Mouse (Mus musculus) midbrain, embryonic 15.5 days (tissue): ENCODE results near the gene Milr1. TPM values are rescaled to one million over a fixed set of nuclear protein-coding genes. Genes with fewer than 3 reads are reported as not detected.
"Not testable (repeated sequence)": the region's sequence is repeated elsewhere in the genome, so short reads cannot be mapped to it uniquely, and the experiment has no call there.

ENCODE experiments used
- ATAC-seq: fragments of 200-750 bp; cut with Nextera tagmentation; replicated peaks from 2 replicates; pipeline ENCODE4 v1.8.0; 2017; ENCODE audit warnings: moderate TSS enrichment
- H3K27ac ChIP-seq: fragments of 300-500 bp; sonication (generic); 2 replicates; pipeline ENCODE4 v1.5.1; 2015; ENCODE audit warnings: mild to moderate bottlenecking, inconsistent platforms
- H3K27me3 ChIP-seq: fragments of 300-500 bp; sonication (generic); replicated peaks from 2 replicates; pipeline ENCODE4 v1.6.1; 2015; ENCODE audit warnings: inconsistent platforms
- H3K36me3 ChIP-seq: fragments of 300-500 bp; sonication (generic); replicated peaks from 2 replicates; pipeline ENCODE4 v1.6.1; 2015; ENCODE audit warnings: inconsistent platforms
- H3K4me1 ChIP-seq: fragments of 300-500 bp; sonication (generic); 2 replicates; pipeline ENCODE4 v1.6.1; 2015; ENCODE audit warnings: inconsistent platforms
- H3K4me2 ChIP-seq: fragments of 300-500 bp; sonication (generic); 2 replicates; pipeline ENCODE4 v1.6.1; 2015; ENCODE audit warnings: inconsistent platforms, mild to moderate bottlenecking, moderate library complexity
- H3K4me3 ChIP-seq: fragments of 300-500 bp; sonication (generic); 2 replicates; pipeline ENCODE4 v1.5.1; 2015; ENCODE audit warnings: mild to moderate bottlenecking, inconsistent platforms
- H3K9ac ChIP-seq: fragments of 300-500 bp; sonication (generic); 2 replicates; pipeline ENCODE4 v1.6.1; 2015; ENCODE audit warnings: mild to moderate bottlenecking, inconsistent platforms
- H3K9me3 ChIP-seq: fragments of 300-500 bp; sonication (generic); 2 replicates; pipeline ENCODE4 v1.6.1; 2016; ENCODE audit warnings: inconsistent platforms
- WGBS: fragments of 180-500 bp; shearing (Covaris S2); methylation state at CpG from one replicate; pipeline ENCODE4 v1.1.7; 2015; ENCODE audit warnings: mixed read lengths; 5-methylcytosine and 5-hydroxymethylcytosine counted together
- polyA plus RNA-seq: library from polyadenylated mRNA; unstranded; fragments of >200 nt; fragmentation: Nextera tagmentation; extraction: Ambion mirVana; gene quantifications from 2 replicates; pipeline ENCODE4 v1.2.1, GENCODE M21; 2015

Gene Milr1
- polyA plus RNA-seq, 1 experiment from 2014 or later: 0.88 TPM

- Histone ChIP-seq H3K36me3 (no peaks in the 10 kb centered on the region), H3K9me3 (no peaks in the 10 kb centered on the region), H3K4me3 (no peak overlapping the region), H3K27me3 (no peaks in the 10 kb centered on the region), H3K27ac (no peak overlapping the region), H3K4me2 (no peak overlapping the region), H3K4me1 (no peaks in the 10 kb centered on the region), H3K9ac (no peak overlapping the region)
- WGBS: 87% methylated on average over 8 of the region's 8 CpGs
- no peak for ATAC-seq
Measured at GRCm38 (mm10) chr11:106720379-106720778, 30.6 kb upstream of the Milr1 start.

- no peak for ATAC-seq
Measured at GRCm38 (mm10) chr11:106722831-106723361, 28.1 kb upstream of the Milr1 start.

GRCm38 (mm10) chr11:106723611-106724125 lies 27.4 kb upstream of the Milr1 start:
- Histone ChIP-seq H3K27ac (no peak overlapping the region), H3K36me3 (no peaks in the 10 kb centered on the region), H3K4me2 (0 out of 2 replicates have a peak overlapping the region, but pooled peaks have one; percentile 11), H3K27me3 (no peaks in the 10 kb centered on the region), H3K9me3 (no peaks in the 10 kb centered on the region), H3K9ac (no peak overlapping the region), H3K4me3 (no peak overlapping the region), H3K4me1 (peaks cover 9% of the 10 kb centered on the region)
- WGBS: 69% methylated on average over 15 of the region's 15 CpGs
- ATAC-seq: no peak

More at GRCm38 (mm10) chr11:106722831-106723361, 28.1 kb upstream of the Milr1 start:
- Histone ChIP-seq H3K4me2 (no peak overlapping the region), H3K9me3 (no peaks in the 10 kb centered on the region), H3K4me1 (peaks cover 2% of the 10 kb centered on the region), H3K4me3 (no peak overlapping the region), H3K27me3 (no peaks in the 10 kb centered on the region), H3K9ac (no peak overlapping the region), H3K27ac (no peak overlapping the region), H3K36me3 (no peaks in the 10 kb centered on the region)
- 38% methylated on average over 7 of the region's 7 CpGs for WGBS

GRCm38 (mm10) chr11:106724176-106724915 lies 26.7 kb upstream of the Milr1 start:
- Histone ChIP-seq H3K9me3 (no peaks in the 10 kb centered on the region), H3K4me3 (no peak overlapping the region), H3K4me1 (peaks cover 9% of the 10 kb centered on the region), H3K9ac (no peak overlapping the region), H3K27ac (no peak overlapping the region), H3K36me3 (no peaks in the 10 kb centered on the region), H3K27me3 (no peaks in the 10 kb centered on the region), H3K4me2 (no peak overlapping the region)
- no peak for ATAC-seq
- 89% methylated on average over 10 of the region's 10 CpGs for WGBS

GRCm38 (mm10) chr11:106724916-106725235 lies 26.1 kb upstream of the Milr1 start:
- H3K27ac ChIP-seq, H3K9me3 ChIP-seq, H3K4me2 ChIP-seq, ATAC-seq, H3K4me3 ChIP-seq, H3K4me1 ChIP-seq, H3K36me3 ChIP-seq, H3K9ac ChIP-seq, H3K27me3 ChIP-seq: not testable (repeated sequence)
- 97% methylated on average over 9 of the region's 9 CpGs for WGBS

- Histone ChIP-seq H3K4me2 (no peak overlapping the region), H3K27ac (no peak overlapping the region), H3K9me3 (no peaks in the 10 kb centered on the region), H3K4me3 (no peak overlapping the region), H3K9ac (no peak overlapping the region), H3K4me1 (peaks cover 9% of the 10 kb centered on the region), H3K27me3 (no peaks in the 10 kb centered on the region), H3K36me3 (no peaks in the 10 kb centered on the region)
- 30% methylated on average over 5 of the region's 5 CpGs for WGBS
- ATAC-seq: no peak
Measured at GRCm38 (mm10) chr11:106727967-106728366, 23.1 kb upstream of the Milr1 start.

- no peaks in the 10 kb centered on the region for H3K36me3 ChIP-seq
- no peak for ATAC-seq
- H3K4me1 ChIP-seq: peaks cover 9% of the 10 kb centered on the region
- no peak overlapping the region for H3K9ac ChIP-seq
- H3K27ac ChIP-seq: no peak overlapping the region
- H3K4me3 ChIP-seq: no peak overlapping the region
- H3K9me3 ChIP-seq: no peaks in the 10 kb centered on the region
- no peak overlapping the region for H3K4me2 ChIP-seq
- no peaks in the 10 kb centered on the region for H3K27me3 ChIP-seq
- WGBS: 85% methylated on average over 10 of the region's 10 CpGs
Measured at GRCm38 (mm10) chr11:106728402-106729366, 22.3 kb upstream of the Milr1 start.

GRCm38 (mm10) chr11:106729656-106730055 lies 21.4 kb upstream of the Milr1 start:
- 91% methylated on average over 1 of the region's 1 CpGs for WGBS
- Histone ChIP-seq H3K9ac (no peak overlapping the region), H3K27me3 (no peaks in the 10 kb centered on the region), H3K4me2 (no peak overlapping the region), H3K36me3 (no peaks in the 10 kb centered on the region), H3K27ac (no peak overlapping the region), H3K4me3 (no peak overlapping the region), H3K9me3 (no peaks in the 10 kb centered on the region), H3K4me1 (peaks cover 9% of the 10 kb centered on the region)
- ATAC-seq: no peak

GRCm38 (mm10) chr11:106730714-106731113 lies 20.3 kb upstream of the Milr1 start:
- Histone ChIP-seq H3K9me3 (no peaks in the 10 kb centered on the region), H3K27me3 (no peaks in the 10 kb centered on the region), H3K36me3 (no peaks in the 10 kb centered on the region), H3K4me2 (no peak overlapping the region), H3K9ac (no peak overlapping the region), H3K4me3 (no peak overlapping the region), H3K27ac (no peak overlapping the region), H3K4me1 (peaks cover 9% of the 10 kb centered on the region)
- no peak for ATAC-seq
- WGBS: 74% methylated on average over 4 of the region's 4 CpGs

GRCm38 (mm10) chr11:106736614-106737013 lies 14.4 kb upstream of the Milr1 start:
- Histone ChIP-seq H3K4me2 (no peak overlapping the region), H3K4me3 (no peak overlapping the region), H3K27ac (peak overlapping the region; percentile 83), H3K9me3 (no peaks in the 10 kb centered on the region), H3K36me3 (no peaks in the 10 kb centered on the region), H3K4me1 (peaks cover 22% of the 10 kb centered on the region), H3K27me3 (no peaks in the 10 kb centered on the region), H3K9ac (no peak overlapping the region)
- 33% methylated on average over 3 of the region's 3 CpGs for WGBS
- peak; percentile 44 for ATAC-seq

- Histone ChIP-seq H3K4me2 (no peak overlapping the region), H3K27me3 (no peaks in the 10 kb centered on the region), H3K4me1 (peaks cover 22% of the 10 kb centered on the region), H3K4me3 (no peak overlapping the region), H3K27ac (peak overlapping the region; percentile 83), H3K9ac (no peak overlapping the region), H3K36me3 (no peaks in the 10 kb centered on the region), H3K9me3 (no peaks in the 10 kb centered on the region)
- WGBS: 6% methylated on average over 12 of the region's 12 CpGs
- peak; percentile 77 for ATAC-seq
Measured at GRCm38 (mm10) chr11:106737178-106737621, 13.8 kb upstream of the Milr1 start.

- no peak for ATAC-seq
- peaks cover 22% of the 10 kb centered on the region for H3K4me1 ChIP-seq
- H3K27me3 ChIP-seq: no peaks in the 10 kb centered on the region
- H3K36me3 ChIP-seq: no peaks in the 10 kb centered on the region
- WGBS: 96% methylated on average over 2 of the region's 2 CpGs
- no peak overlapping the region for H3K4me3 ChIP-seq
- H3K9me3 ChIP-seq: no peaks in the 10 kb centered on the region
- no peak overlapping the region for H3K4me2 ChIP-seq
- H3K27ac ChIP-seq: no peak overlapping the region
- no peak overlapping the region for H3K9ac ChIP-seq
Measured at GRCm38 (mm10) chr11:106739116-106739515, 11.9 kb upstream of the Milr1 start.
